Mouse (Mus musculus) neural tube, embryonic 10.5 days (tissue): ENCODE results near the gene Csf2rb.
"Not testable (repeated sequence)": the region's sequence is repeated elsewhere in the genome, so short reads cannot be mapped to it uniquely, and the experiment has no call there.

Experiments
- DNase-seq: peaks from one replicate; pipeline ENCODE4 v3.0.0-alpha.2; 2017; ENCODE audit warnings: low spot score; ENCODE audit errors: extremely low spot score

Gene Csf2rb

GRCm38 (mm10) chr15:78326747-78327146 is 1.2 kb downstream of the Csf2rb start:
- DNase-seq: no peak

DNA sequence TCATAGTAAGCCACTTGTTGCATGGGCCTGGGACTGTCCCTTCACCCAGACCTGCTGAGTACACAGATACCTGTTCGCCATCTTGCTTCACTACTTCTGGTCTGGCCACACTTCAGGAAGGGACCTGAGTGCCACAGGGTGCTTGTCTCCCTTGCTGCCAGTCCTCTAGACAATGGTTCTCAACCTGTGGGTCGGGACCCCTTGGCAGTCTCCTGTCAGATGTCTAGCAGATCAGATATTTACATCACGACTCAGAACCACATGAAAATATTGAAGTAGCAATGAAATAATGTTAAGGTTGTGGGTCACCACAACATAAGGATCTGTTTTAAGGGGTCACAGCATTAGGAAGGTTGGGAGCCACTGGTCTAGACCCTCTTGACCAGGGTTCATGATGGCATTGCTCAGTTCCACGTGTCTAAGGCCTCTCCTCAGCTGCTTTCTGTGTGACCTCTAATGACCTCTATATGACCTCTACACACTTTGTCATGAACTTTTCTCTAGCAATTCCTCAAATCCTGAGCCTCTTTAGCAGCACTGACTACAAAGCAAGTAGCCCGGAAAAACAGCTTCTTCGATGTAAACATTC is 2.3 kb downstream of the Csf2rb start:
- DNase-seq: not testable (repeated sequence)

DNA sequence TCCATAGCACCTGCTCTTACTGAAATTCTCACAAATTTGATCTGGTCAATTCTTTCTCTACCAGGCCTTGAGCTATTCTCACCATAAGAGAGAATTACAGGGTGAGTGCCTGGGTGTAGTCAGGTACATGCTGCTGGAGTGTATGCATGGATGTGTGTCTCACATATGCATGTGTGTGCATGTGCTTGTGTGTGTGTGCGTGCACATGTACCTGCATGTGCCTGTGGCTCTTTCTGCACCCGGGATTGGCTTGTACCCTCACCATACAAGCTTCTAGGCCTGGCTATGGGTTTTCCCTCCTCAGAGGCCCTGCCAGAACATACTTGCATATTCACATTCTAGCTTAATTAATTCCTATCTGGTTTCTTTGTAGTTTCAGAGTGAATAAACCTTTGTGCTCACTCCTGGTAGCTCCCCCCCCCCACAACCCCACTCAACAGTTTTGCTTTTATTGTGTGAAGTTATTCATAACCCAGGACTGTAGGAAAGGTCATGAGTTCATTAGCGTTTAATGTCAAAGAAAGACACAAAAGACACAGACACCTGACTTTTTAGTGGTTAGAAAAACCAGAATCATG is 3.1 kb downstream of the Csf2rb start:
- no peak for DNase-seq

DNA sequence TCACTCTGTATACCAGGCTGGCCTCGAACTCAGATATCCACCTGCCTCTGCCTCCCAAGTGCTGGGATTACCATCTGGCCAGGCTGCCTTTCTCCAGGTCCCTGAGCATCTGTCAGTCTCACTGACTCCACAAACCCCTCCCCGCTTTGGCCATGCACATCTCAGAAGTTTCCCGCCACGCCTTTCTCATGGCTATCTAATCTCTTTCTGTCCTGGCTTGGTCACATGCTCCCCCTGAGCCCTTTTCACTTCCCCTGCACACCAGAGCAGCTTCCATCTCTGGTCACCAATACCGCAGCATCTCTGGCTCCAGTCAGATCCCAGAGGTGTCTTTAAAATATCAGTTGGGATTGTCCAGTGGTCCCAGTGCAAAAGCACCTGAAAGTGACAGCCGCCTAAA is 4.4 kb downstream of the Csf2rb start:
- not testable (repeated sequence) for DNase-seq

DNA sequence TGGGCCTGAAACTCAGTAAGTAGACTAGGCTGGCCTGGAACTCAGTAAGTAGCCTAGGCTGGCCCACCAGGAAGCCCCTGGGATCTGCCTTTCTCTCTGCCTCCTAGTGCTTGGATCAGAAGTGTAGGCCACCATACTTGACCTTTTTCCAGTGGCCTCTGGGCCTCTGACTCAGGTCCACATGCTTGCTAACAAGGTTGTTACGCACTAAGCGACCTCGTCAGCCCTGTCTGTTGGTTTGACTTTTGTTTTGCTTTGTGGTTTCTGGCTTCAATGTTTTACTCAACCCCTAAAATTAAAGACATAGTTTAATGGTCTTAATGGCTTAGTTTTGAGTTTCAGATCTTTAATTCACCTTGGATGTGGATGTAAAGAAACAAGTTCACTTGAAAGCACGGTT is 5.2 kb downstream of the Csf2rb start:
- DNase-seq: no peak

- no peak for DNase-seq
These were observed 6.2 kb downstream of the Csf2rb start for GRCm38 (mm10) chr15:78331523-78332340.

GRCm38 (mm10) chr15:78332981-78333380 is 7.4 kb downstream of the Csf2rb start:
- DNase-seq: no peak

- no peak for DNase-seq
These were observed 8.8 kb downstream of the Csf2rb start for GRCm38 (mm10) chr15:78334380-78334779.

GRCm38 (mm10) chr15:78339627-78340423 is 14.3 kb downstream of the Csf2rb start:
- peak; percentile 37 for DNase-seq

DNA sequence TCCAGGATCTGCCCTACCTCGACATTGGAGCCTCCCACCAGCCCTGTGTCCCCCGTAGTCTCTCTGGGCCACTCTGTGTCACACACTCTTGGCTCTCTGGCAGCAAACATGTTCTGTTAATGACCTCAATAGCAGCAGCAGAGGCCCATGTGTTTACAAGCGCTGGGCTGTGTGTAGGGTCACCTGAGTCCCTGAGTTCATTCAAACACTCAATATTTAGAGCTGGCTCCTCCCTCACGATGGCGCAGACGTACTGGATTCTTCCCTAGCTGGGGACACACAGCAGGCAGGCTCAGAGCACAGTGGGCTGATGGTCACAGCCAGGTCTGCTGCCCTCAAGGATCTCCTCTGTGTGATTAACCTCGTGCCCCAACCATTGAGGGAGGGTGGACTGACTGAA is 15.4 kb downstream of the Csf2rb start:
- DNase-seq: not testable (repeated sequence)

DNA sequence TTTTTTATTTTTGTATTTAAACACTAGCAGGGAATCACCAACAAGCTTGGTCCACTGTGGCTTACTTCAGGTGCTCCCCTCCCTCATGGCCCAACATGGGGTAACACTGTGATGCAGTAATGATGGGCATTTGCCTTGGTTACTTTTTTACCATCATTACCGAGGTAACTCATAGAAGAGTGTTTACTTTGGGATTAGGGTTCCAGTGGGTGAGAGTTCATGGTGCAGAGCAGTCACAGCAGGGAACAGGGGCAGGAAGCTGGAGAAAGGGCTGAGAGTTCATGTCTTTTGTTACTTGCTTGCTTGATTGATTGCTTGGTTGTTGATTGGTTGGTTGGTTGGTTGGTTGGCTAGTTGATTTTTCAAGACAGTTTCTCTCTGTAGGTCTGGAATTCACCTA is 18.1 kb downstream of the Csf2rb start:
- DNase-seq: no peak

- DNase-seq: no peak
These were observed 19.0 kb downstream of the Csf2rb start for GRCm38 (mm10) chr15:78344567-78344966.

DNA sequence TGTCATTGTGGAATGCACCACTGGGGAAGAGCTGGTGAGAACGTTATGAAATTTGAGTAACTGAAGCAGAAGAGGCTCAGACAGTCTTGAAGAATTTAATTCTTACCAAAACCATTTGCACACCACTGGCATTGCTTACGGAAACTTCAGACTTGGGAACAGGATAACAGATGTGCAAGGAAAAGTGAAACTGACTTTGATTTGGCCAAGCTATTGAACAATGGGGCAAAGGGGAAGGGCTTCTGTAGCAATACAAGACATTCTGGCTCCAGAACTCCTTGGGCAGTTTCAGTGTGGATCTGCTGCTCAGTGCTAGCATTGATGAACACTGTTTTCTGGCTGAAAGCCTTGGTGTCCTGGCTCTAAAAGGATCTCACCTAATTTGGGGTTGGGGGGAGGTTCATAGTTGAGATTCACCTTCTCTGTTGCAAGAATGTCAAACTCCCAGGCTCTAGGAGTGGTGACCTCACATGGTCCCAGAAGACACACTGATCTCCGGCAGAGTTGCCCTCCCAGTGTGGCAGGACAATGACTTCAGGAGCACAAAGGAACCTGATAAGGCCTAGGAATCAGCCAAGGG is 26.1 kb downstream of the Csf2rb start:
- no peak for DNase-seq

GRCm38 (mm10) chr15:78354958-78355357 is 29.4 kb downstream of the Csf2rb start:
- DNase-seq: peak; percentile 30

DNA sequence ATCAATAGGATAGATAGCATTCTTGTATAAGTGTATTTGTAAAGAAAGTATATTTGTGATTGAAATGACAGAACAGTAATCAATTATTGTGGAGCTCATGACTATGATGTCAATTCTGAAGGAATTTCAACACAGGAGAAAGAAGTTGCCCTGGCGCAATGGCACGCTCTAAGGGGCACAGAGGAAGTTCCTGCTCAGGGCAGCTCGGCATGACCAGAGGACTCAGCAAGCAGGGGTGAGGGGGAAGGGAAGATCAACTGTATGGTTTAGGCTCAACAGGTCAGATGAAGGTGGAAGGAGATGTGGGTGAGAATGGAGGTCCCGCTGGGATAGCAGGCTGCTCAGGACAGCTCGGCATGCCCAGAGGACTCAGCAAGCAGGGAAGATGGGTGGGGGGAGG is 30.0 kb downstream of the Csf2rb start:
- DNase-seq: no peak

- no peak for DNase-seq
These were observed 40.4 kb downstream of the Csf2rb start for GRCm38 (mm10) chr15:78365916-78366315.

GRCm38 (mm10) chr15:78366875-78367274 is 41.3 kb downstream of the Csf2rb start:
- no peak for DNase-seq

GRCm38 (mm10) chr15:78367811-78368210 is 42.3 kb downstream of the Csf2rb start:
- no peak for DNase-seq

DNA sequence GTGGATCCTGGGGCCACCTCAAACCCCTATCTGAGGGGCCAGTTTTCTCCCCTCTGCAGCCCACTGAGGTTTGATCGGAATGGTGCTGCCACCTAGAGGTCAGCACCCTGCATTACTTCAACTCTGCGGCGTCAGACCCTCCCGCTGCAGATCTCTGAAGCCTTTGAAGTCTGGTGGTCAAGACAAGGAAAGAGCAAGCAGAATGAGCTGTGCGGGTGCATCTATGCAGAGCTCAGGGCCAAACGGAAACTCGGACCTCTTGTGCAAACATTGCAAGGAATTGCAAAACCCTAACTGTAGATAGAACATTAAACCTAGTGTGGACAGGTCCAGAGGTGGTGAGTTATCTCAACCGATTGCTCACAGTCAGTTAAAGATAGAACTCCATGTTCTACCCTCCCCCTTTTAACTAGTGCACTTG is 43.4 kb downstream of the Csf2rb start:
- peak; percentile 52 for DNase-seq

- DNase-seq: no peak
These were observed 44.1 kb downstream of the Csf2rb start for GRCm38 (mm10) chr15:78369641-78370040.

GRCm38 (mm10) chr15:78372796-78373195 is 47.2 kb downstream of the Csf2rb start:
- no peak for DNase-seq
